Mouse (Mus musculus) small intestine, adult 2 months (tissue): ENCODE results near the gene Gsn.

Experiments used
- CTCF ChIP-seq: fragments of 200-500 bp; IDR thresholded peaks from 2 replicates; pipeline ENCODE4 v1.5.1; 2012; ENCODE audit warnings: low read depth, mild to moderate bottlenecking, control low read depth, inconsistent platforms, low read length, moderate library complexity, mixed read lengths; ENCODE audit not compliant: insufficient replicate concordance, insufficient read length; ENCODE audit errors: extremely low read depth
- POLR2A ChIP-seq: fragments of 200-500 bp; IDR thresholded peaks from 2 replicates; pipeline ENCODE4 v1.6.1; 2012; ENCODE audit warnings: low read depth, mild to moderate bottlenecking, control low read depth, inconsistent platforms, low read length, moderate library complexity

DNA sequence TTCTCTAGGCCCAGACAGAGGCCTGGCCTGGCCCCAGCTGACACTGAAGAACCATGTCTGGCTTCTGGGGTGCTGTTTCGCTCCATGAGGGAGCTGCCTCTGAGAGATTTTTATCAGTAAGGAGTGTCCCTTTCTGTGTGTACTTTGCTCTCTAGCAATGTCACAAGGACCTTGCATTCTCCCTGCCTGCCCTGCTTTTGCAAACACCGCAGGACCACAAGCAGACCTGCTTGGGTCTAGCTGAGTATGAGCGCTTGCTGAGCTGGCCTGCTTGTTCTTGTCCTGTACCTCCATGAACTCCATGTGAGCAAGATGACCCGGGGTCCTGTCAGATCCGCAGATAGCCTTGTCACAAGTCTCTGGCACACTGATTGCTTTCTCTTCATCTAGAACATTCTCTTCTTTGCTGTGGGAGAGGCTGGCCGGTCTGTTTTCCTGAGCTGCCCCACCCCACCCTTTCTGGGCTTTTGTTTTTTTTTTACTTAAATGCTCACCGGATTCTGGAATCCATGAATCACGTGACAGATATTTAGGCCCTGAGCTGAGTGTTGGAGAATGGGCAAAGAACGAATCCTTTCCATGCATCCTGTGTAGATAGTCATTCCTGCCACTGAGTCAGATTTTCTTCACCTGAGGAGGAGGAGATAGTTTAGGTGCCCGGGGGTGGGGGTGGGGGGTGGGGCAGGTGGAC is 11.8 kb downstream of the Gsn start:
- TF ChIP-seq CTCF, result no peak
- no peak for TF ChIP-seq POLR2A
